Mouse (Mus musculus) neutrophil, adult 65 days (primary cell): ENCODE data around the gene Cib4. TPM values are rescaled to one million over a fixed set of nuclear protein-coding genes. Genes with fewer than 3 reads are reported as not detected.

Experiments
- total RNA-seq: library from RNA; stranded (reverse); gene quantifications from 2 replicates; pipeline ENCODE4 v1.2.4, GENCODE M21; 2023

The Cib4 gene
- not detected in 2 replicates for total RNA-seq

GRCm38 (mm10) chr5:30545698-30546097 is at the start of gene Cib4:
TSS of gene Cib4 (minus strand) at chr5:30545836.

DNA sequence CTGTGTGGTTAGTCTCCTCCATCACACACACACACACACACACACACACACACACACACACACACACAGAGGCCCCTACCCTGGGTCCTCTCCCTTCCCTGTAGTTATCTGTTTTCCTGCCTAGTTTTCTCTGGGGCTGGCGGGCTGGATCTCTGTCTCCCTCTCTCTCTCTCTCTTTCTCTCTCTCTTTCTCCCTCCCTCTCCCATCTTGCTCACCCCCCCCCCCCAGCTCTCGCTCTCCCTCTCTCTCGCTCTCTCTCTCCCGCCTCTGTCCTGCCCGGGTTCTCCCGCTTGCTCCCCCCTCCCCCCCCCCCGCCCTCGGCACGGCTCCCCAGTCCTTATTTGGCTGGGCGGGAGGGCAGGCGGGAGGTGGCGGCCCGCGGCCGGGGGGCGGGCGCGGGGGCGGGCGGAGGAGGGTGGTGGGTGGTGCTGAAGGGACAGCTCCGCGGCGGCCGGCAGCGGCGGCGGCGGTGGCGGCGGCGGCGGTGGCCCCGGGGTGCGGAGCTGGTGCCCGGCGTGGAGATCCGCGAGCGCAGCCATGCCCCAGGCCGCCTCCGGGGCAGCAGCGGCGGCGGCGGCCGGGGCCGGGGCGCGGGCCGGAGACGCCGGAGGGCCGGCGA is 42.2 kb upstream of the Cib4 start, which contains the start of gene Kcnk3:
TSS of gene Kcnk3 (plus strand) at position 490 of the 620 bp plus-strand sequence.

GRCm38 (mm10) chr5:30465861-30466260 is 79.8 kb downstream of the Cib4 start, which contains the start of gene 1700001C02Rik:
TSS of gene 1700001C02Rik (plus strand) at chr5:30466047.

GRCm38 (mm10) chr5:30461821-30462220 is 83.8 kb downstream of the Cib4 start, which contains the start of gene Otof:
TSS of gene Otof (minus strand) at chr5:30461932.

Other genes with a start within 250 kb of the Cib4 start
- gene Otof, start 83.9 kb downstream of the Cib4 start, total RNA-seq: 0.14 and 0.19 TPM in 2 replicates
- not detected in 2 replicates for gene 1700001C02Rik, start 79.8 kb downstream of the Cib4 start, total RNA-seq
- not detected in 2 replicates for gene Kcnk3, start 42.3 kb upstream of the Cib4 start, total RNA-seq
- 49.3 and 52.9 TPM in 2 replicates for gene Slc35f6, start 102.1 kb upstream of the Cib4 start, total RNA-seq
- gene Cenpa, start 120.9 kb upstream of the Cib4 start, total RNA-seq: 118 and 132 TPM in 2 replicates
- gene Dpysl5, start 165.7 kb upstream of the Cib4 start, total RNA-seq: not detected in 2 replicates